Mouse (Mus musculus): ENCODE measurements around the gene Pak4.

Pak4 gene

GRCm38 (mm10) chr7:28587644-28588043 is 10.3 kb downstream of the Pak4 start:
- no peak for DNase-seq (ENCODE audit: low spot score)

- DNase-seq (ENCODE audit: low spot score): no peak
Measured at GRCm38 (mm10) chr7:28586663-28587411, 11.1 kb downstream of the Pak4 start.

- no peak for DNase-seq (ENCODE audit: low spot score)
Measured at GRCm38 (mm10) chr7:28585001-28585400, 13.0 kb downstream of the Pak4 start.

GRCm38 (mm10) chr7:28584468-28584867 is 13.5 kb downstream of the Pak4 start:
- no peak for DNase-seq (ENCODE audit: low spot score)

- no peak for DNase-seq (ENCODE audit: low spot score)
Measured at GRCm38 (mm10) chr7:28583570-28584344, 14.2 kb downstream of the Pak4 start.

- no peak for DNase-seq (ENCODE audit: low spot score)
Measured at GRCm38 (mm10) chr7:28582841-28583240, 15.1 kb downstream of the Pak4 start.

- DNase-seq (ENCODE audit: low spot score): no peak
Measured at GRCm38 (mm10) chr7:28581721-28582120, 16.3 kb downstream of the Pak4 start.

- no peak for DNase-seq (ENCODE audit: low spot score)
Measured at GRCm38 (mm10) chr7:28579826-28580225, 18.2 kb downstream of the Pak4 start.

GRCm38 (mm10) chr7:28578543-28579053 is 19.4 kb downstream of the Pak4 start:
- no peak for DNase-seq (ENCODE audit: low spot score)

GRCm38 (mm10) chr7:28577826-28578542 is 20.0 kb downstream of the Pak4 start:
- DNase-seq (ENCODE audit: low spot score): no peak

- DNase-seq (ENCODE audit: low spot score): peak; percentile 57
Measured at GRCm38 (mm10) chr7:28576271-28576914, 21.6 kb downstream of the Pak4 start.

GRCm38 (mm10) chr7:28575597-28575996 is 22.4 kb downstream of the Pak4 start:
- DNase-seq (ENCODE audit: low spot score): peak; percentile 73

GRCm38 (mm10) chr7:28573236-28573635 is 24.7 kb downstream of the Pak4 start:
- no peak for DNase-seq (ENCODE audit: low spot score)

GRCm38 (mm10) chr7:28572689-28573088 is 25.3 kb downstream of the Pak4 start:
- no peak for DNase-seq (ENCODE audit: low spot score)

- DNase-seq (ENCODE audit: low spot score): no peak
Measured at GRCm38 (mm10) chr7:28570982-28571682, 26.9 kb downstream of the Pak4 start.

GRCm38 (mm10) chr7:28570291-28570981 is 27.5 kb downstream of the Pak4 start:
- no peak for DNase-seq (ENCODE audit: low spot score)

- DNase-seq (ENCODE audit: low spot score): peak; percentile 83
Measured at GRCm38 (mm10) chr7:28568253-28568652, 29.7 kb downstream of the Pak4 start.

- DNase-seq (ENCODE audit: low spot score): no peak
Measured at GRCm38 (mm10) chr7:28567539-28567938, 30.4 kb downstream of the Pak4 start.

- DNase-seq (ENCODE audit: low spot score): no peak
Measured at GRCm38 (mm10) chr7:28565407-28565806, 32.6 kb downstream of the Pak4 start.

GRCm38 (mm10) chr7:28562951-28563350 is 35.0 kb downstream of the Pak4 start:
- no peak for DNase-seq (ENCODE audit: low spot score)

- DNase-seq (ENCODE audit: low spot score): no peak
Measured at GRCm38 (mm10) chr7:28562371-28562770, 35.6 kb downstream of the Pak4 start.
